Mouse (Mus musculus): ENCODE results near the gene Kank1.

Gene Kank1

GRCm38 (mm10) chr19:25253628-25254027 is 16.9 kb downstream of the Kank1 start:
- DNase-seq = no peak

- no peak for DNase-seq
These were observed 21.5 kb downstream of the Kank1 start for GRCm38 (mm10) chr19:25258321-25258720.

GRCm38 (mm10) chr19:25266181-25266580 is 29.4 kb downstream of the Kank1 start:
- no peak for DNase-seq

GRCm38 (mm10) chr19:25267247-25267646 is 30.5 kb downstream of the Kank1 start:
- no peak for DNase-seq

GRCm38 (mm10) chr19:25268532-25268931 is 31.8 kb downstream of the Kank1 start:
- peak; percentile 32 for DNase-seq

GRCm38 (mm10) chr19:25271591-25271990 is 34.8 kb downstream of the Kank1 start:
- no peak for DNase-seq

GRCm38 (mm10) chr19:25273179-25273578 is 36.4 kb downstream of the Kank1 start:
- DNase-seq = no peak

- DNase-seq = no peak
These were observed 40.0 kb downstream of the Kank1 start for GRCm38 (mm10) chr19:25276600-25277395.

GRCm38 (mm10) chr19:25277761-25278160 is 41.0 kb downstream of the Kank1 start:
- no peak for DNase-seq

- no peak for DNase-seq
These were observed 42.8 kb downstream of the Kank1 start for GRCm38 (mm10) chr19:25279603-25280002.

GRCm38 (mm10) chr19:25283665-25284064 is 46.9 kb downstream of the Kank1 start:
- DNase-seq = no peak

GRCm38 (mm10) chr19:25285756-25286538 is 49.2 kb downstream of the Kank1 start:
- peak; percentile 31 for DNase-seq

GRCm38 (mm10) chr19:25290991-25291520 is 54.3 kb downstream of the Kank1 start:
- DNase-seq = no peak

- no peak for DNase-seq
These were observed 58.4 kb downstream of the Kank1 start for GRCm38 (mm10) chr19:25295207-25295606.

GRCm38 (mm10) chr19:25297269-25297668 is 60.5 kb downstream of the Kank1 start:
- no peak for DNase-seq

GRCm38 (mm10) chr19:25299852-25300670 is 63.3 kb downstream of the Kank1 start:
- DNase-seq = no peak

- DNase-seq = no peak
These were observed 64.4 kb downstream of the Kank1 start for GRCm38 (mm10) chr19:25301189-25301588.

GRCm38 (mm10) chr19:25306277-25306676 is 69.5 kb downstream of the Kank1 start:
- DNase-seq = no peak

- DNase-seq = no peak
These were observed 71.4 kb downstream of the Kank1 start for GRCm38 (mm10) chr19:25308156-25308555.

GRCm38 (mm10) chr19:25308763-25309162 is 72.0 kb downstream of the Kank1 start:
- no peak for DNase-seq

GRCm38 (mm10) chr19:25310989-25311388 is 74.2 kb downstream of the Kank1 start:
- no peak for DNase-seq

- no peak for DNase-seq
These were observed 74.9 kb downstream of the Kank1 start for GRCm38 (mm10) chr19:25311626-25312025.

- DNase-seq = no peak
These were observed 78.7 kb downstream of the Kank1 start for GRCm38 (mm10) chr19:25315458-25315889.

Measured in cerebellum, adult 9-11 months (tissue).